Mouse (Mus musculus): ENCODE results near the gene Grik2. TPM values are rescaled to one million over a fixed set of nuclear protein-coding genes. Genes with fewer than 3 reads are reported as not detected.

The Grik2 gene
- total and polyA plus RNA-seq, 3 experiments: not detected

DNA sequence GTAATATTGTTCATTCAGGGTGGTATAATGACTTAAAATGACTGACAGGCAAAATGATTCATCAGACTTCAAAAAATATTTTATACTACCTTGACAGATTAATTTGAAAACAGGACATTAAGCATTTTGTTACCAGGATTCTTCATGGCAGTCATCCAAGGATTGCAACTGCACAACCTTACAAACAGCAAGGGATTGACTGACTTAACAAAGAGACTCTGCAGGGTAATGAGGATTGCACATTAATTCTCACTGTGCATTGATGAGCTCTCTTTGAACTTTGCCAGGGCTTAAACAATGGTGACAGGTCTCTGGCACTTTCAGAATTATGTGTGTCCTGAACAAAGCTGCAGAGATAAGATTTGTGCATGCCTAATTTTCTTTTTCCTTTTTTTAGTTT is 466.2 kb downstream of the Grik2 start:
- no peak for DNase-seq (ENCODE audit: low read depth, low spot score)
- TF ChIP-seq EP300 (IDR thresholded peaks at IDR 0.05; ENCODE audit: low read depth in 1 of 2, low read length in 2 of 2) (no peak), ELF1 (IDR thresholded peaks at IDR 0.05; ENCODE audit: low read depth, low read length) (no peak), MEF2A (IDR thresholded peaks at IDR 0.05; ENCODE audit: extremely low read depth, insufficient replicate concordance, low read depth, low read length, poor library complexity, severe bottlenecking) (no peak), MYB (IDR thresholded peaks at IDR 0.05; ENCODE audit: low read depth, low read length) (no peak), TBP (IDR thresholded peaks at IDR 0.05; ENCODE audit: low read depth, low read length) (no peak), POLR2AphosphoS5 (IDR thresholded peaks at IDR 0.05; ENCODE audit: borderline replicate concordance, low read depth, low read length) (no peak), MAFK (IDR thresholded peaks at IDR 0.05; ENCODE audit: borderline replicate concordance, low read depth, low read length) (no peak), GABPA (IDR thresholded peaks at IDR 0.05; ENCODE audit: low read depth, low read length) (no peak), TAL1 (IDR thresholded peaks at IDR 0.05; ENCODE audit: low read length) (no peak), USF1 (IDR thresholded peaks at IDR 0.05; ENCODE audit: low read depth, low read length) (no peak), USF2 (IDR thresholded peaks at IDR 0.05; ENCODE audit: borderline replicate concordance in 1 of 2, insufficient read depth in 1 of 2, low read depth in 1 of 2, low read length in 2 of 2) (no peak), MAZ (IDR thresholded peaks at IDR 0.05; ENCODE audit: low read depth, low read length) (no peak), NELFE (IDR thresholded peaks at IDR 0.05; ENCODE audit: low read depth, low read length) (no peak), GATA1 (IDR thresholded peaks at IDR 0.05; ENCODE audit: low read depth, low read length) (no peak), MXI1 (IDR thresholded peaks at IDR 0.05; ENCODE audit: low read depth, low read length) (no peak)
- H3K79me2 ChIP-seq (ENCODE audit: control insufficient read depth, insufficient read depth, low read length, poor library complexity): no peaks in the 10 kb centered on the region
- no peaks in the 10 kb centered on the region for H3K36me3 ChIP-seq (ENCODE audit: control insufficient read depth in 1 of 2, insufficient read depth in 2 of 2, low read length in 2 of 2)
- no peak overlapping the region for H3K9ac ChIP-seq (ENCODE audit: control insufficient read depth, low read depth, low read length, poor library complexity, severe bottlenecking)
- H3K4me3 ChIP-seq (ENCODE audit: control insufficient read depth in 1 of 2, insufficient read depth in 1 of 2, low read depth in 2 of 2, low read length in 2 of 2): no peak overlapping the region
- H3K27me3 ChIP-seq (ENCODE audit: control insufficient read depth in 1 of 2, insufficient read depth in 2 of 2, low read length in 2 of 2): no peaks in the 10 kb centered on the region
- H3K4me1 ChIP-seq (ENCODE audit: control insufficient read depth in 1 of 2, insufficient read depth in 2 of 2, low read length in 2 of 2): no peaks in the 10 kb centered on the region
- H3K27ac ChIP-seq (ENCODE audit: control insufficient read depth, low read depth, low read length): no peak overlapping the region
- H3K9me3 ChIP-seq (replicated peaks; ENCODE audit: insufficient read depth, low read length): no peaks in the 10 kb centered on the region

GRCm38 (mm10) chr10:49319880-49320279 is 468.7 kb downstream of the Grik2 start:
- TF ChIP-seq RAD21 (IDR thresholded peaks at IDR 0.05; ENCODE audit: low read depth, low read length) (no peak), MAFK (IDR thresholded peaks at IDR 0.05; ENCODE audit: borderline replicate concordance, low read depth, low read length) (no peak), SIN3A (IDR thresholded peaks at IDR 0.05; ENCODE audit: low read length) (no peak), MEF2A (IDR thresholded peaks at IDR 0.05; ENCODE audit: extremely low read depth, insufficient replicate concordance, low read depth, low read length, poor library complexity, severe bottlenecking) (no peak), MYB (IDR thresholded peaks at IDR 0.05; ENCODE audit: low read depth, low read length) (no peak), HCFC1 (IDR thresholded peaks at IDR 0.05; ENCODE audit: low read depth, low read length) (no peak), E2F4 (IDR thresholded peaks at IDR 0.05; ENCODE audit: borderline replicate concordance, low read depth, low read length) (no peak), POLR2AphosphoS5 (IDR thresholded peaks at IDR 0.05; ENCODE audit: borderline replicate concordance, low read depth, low read length) (no peak), CHD1 (IDR thresholded peaks at IDR 0.05; ENCODE audit: low read depth, low read length) (no peak)
- H3K9ac ChIP-seq (ENCODE audit: control insufficient read depth, low read depth, low read length, poor library complexity, severe bottlenecking): no peak overlapping the region
- H3K27me3 ChIP-seq (ENCODE audit: control insufficient read depth in 1 of 2, insufficient read depth in 2 of 2, low read length in 2 of 2): no peaks in the 10 kb centered on the region
- H3K4me3 ChIP-seq (ENCODE audit: control insufficient read depth in 1 of 2, insufficient read depth in 1 of 2, low read depth in 2 of 2, low read length in 2 of 2): no peak overlapping the region
- H3K36me3 ChIP-seq (ENCODE audit: control insufficient read depth in 1 of 2, insufficient read depth in 2 of 2, low read length in 2 of 2): no peaks in the 10 kb centered on the region
- no peak for DNase-seq (ENCODE audit: low read depth, low spot score)
- no peak overlapping the region for H3K27ac ChIP-seq (ENCODE audit: control insufficient read depth, low read depth, low read length)
- H3K79me2 ChIP-seq (ENCODE audit: control insufficient read depth, insufficient read depth, low read length, poor library complexity): no peaks in the 10 kb centered on the region
- no peaks in the 10 kb centered on the region for H3K9me3 ChIP-seq (replicated peaks; ENCODE audit: insufficient read depth, low read length)
- H3K4me1 ChIP-seq (ENCODE audit: control insufficient read depth in 1 of 2, insufficient read depth in 2 of 2, low read length in 2 of 2): no peaks in the 10 kb centered on the region

Measured in MEL (cell line).